Mouse (Mus musculus) layer of hippocampus, adult 2 months (tissue): ENCODE measurements around the gene Lhpp. TPM values are rescaled to one million over a fixed set of nuclear protein-coding genes. Genes with fewer than 3 reads are reported as not detected.

Source experiments
- DNase-seq, 2 experiments: peaks; one replicate each; pipeline ENCODE4 v3.0.0; 2022; ENCODE audit warnings: low spot score in 2 of 2
- H3K27ac ChIP-seq: fragments of 200-600 bp; 2 replicates; pipeline ENCODE4 v1.8.1; 2022
- H3K4me3 ChIP-seq: fragments of 200-600 bp; 2 replicates; pipeline ENCODE4 v1.8.1; 2022; ENCODE audit warnings: mild to moderate bottlenecking
- CTCF ChIP-seq: fragments of 200-600 bp; conservative IDR thresholded peaks from 2 replicates; pipeline ENCODE4 v1.8.1; 2022; ENCODE audit warnings: antibody characterized with exemption, mild to moderate bottlenecking, moderate library complexity
- total RNA-seq, 2 experiments: library from RNA; stranded (reverse); gene quantifications; 2 replicates each; pipeline ENCODE4 v1.2.3; 2021

Lhpp gene
- total RNA-seq, 2 experiments from 2014 or later: 22.9 to 25.3 TPM

- peak overlapping the region; percentile 89 for H3K27ac ChIP-seq
- no peak for TF ChIP-seq CTCF
Measured at GRCm38 (mm10) chr7:132719570-132719969, 109.1 kb downstream of the Lhpp start.

GRCm38 (mm10) chr7:132720562-132720961 is 110.1 kb downstream of the Lhpp start:
- H3K4me3 ChIP-seq: no peak overlapping the region
- peak in 1 of 2 experiments; percentile 64 for DNase-seq
- TF ChIP-seq CTCF: peak; percentile 28
- peak overlapping the region; percentile 89 for H3K27ac ChIP-seq

More at GRCm38 (mm10) chr7:132719570-132719969, 109.1 kb downstream of the Lhpp start:
- DNase-seq: no peak
- no peak overlapping the region for H3K4me3 ChIP-seq

- DNase-seq: no peak
- TF ChIP-seq CTCF: no peak
- Histone ChIP-seq H3K4me3 (no peak overlapping the region), H3K27ac (peak overlapping the region; percentile 89)
Measured at GRCm38 (mm10) chr7:132722401-132723370, 112.2 kb downstream of the Lhpp start.

GRCm38 (mm10) chr7:132723906-132724305 is 113.5 kb downstream of the Lhpp start:
- Histone ChIP-seq H3K4me3 (no peak overlapping the region), H3K27ac (peak overlapping the region; percentile 89)
- TF ChIP-seq CTCF: no peak
- DNase-seq: no peak

GRCm38 (mm10) chr7:132724501-132725062 is 114.1 kb downstream of the Lhpp start:
- Histone ChIP-seq H3K27ac (peak overlapping the region; percentile 89), H3K4me3 (no peak overlapping the region)
- DNase-seq: no peak
- TF ChIP-seq CTCF: no peak

GRCm38 (mm10) chr7:132726106-132726861 is 115.8 kb downstream of the Lhpp start:
- no peak for DNase-seq
- no peak for TF ChIP-seq CTCF
- Histone ChIP-seq H3K4me3 (no peak overlapping the region), H3K27ac (peak overlapping the region; percentile 61)

GRCm38 (mm10) chr7:132729093-132729831 is 118.8 kb downstream of the Lhpp start:
- no peak for DNase-seq
- no peak for TF ChIP-seq CTCF

GRCm38 (mm10) chr7:132730510-132730909 is 120.1 kb downstream of the Lhpp start:
- no peak for TF ChIP-seq CTCF
- peak overlapping the region; percentile 78 for H3K27ac ChIP-seq
- H3K4me3 ChIP-seq: no peak overlapping the region
- no peak for DNase-seq

More at GRCm38 (mm10) chr7:132729093-132729831, 118.8 kb downstream of the Lhpp start:
- H3K4me3 ChIP-seq: no peak overlapping the region
- peak overlapping the region; percentile 78 for H3K27ac ChIP-seq

- DNase-seq: peak in 1 of 2 experiments; percentile 33
Measured at GRCm38 (mm10) chr7:132731558-132731957, 121.1 kb downstream of the Lhpp start.

GRCm38 (mm10) chr7:132732136-132732789 is 121.8 kb downstream of the Lhpp start:
- Histone ChIP-seq H3K27ac (peak overlapping the region; percentile 78), H3K4me3 (no peak overlapping the region)
- DNase-seq: no peak
- TF ChIP-seq CTCF: no peak

More at GRCm38 (mm10) chr7:132731558-132731957, 121.1 kb downstream of the Lhpp start:
- peak overlapping the region; percentile 78 for H3K27ac ChIP-seq
- no peak for TF ChIP-seq CTCF
- no peak overlapping the region for H3K4me3 ChIP-seq

GRCm38 (mm10) chr7:132733521-132733920 is 123.1 kb downstream of the Lhpp start:
- no peak for DNase-seq
- TF ChIP-seq CTCF: no peak
- H3K4me3 ChIP-seq: no peak overlapping the region
- H3K27ac ChIP-seq: peak overlapping the region; percentile 79

GRCm38 (mm10) chr7:132734222-132734621 is 123.8 kb downstream of the Lhpp start:
- Histone ChIP-seq H3K4me3 (no peak overlapping the region), H3K27ac (peak overlapping the region; percentile 79)
- no peak for DNase-seq
- no peak for TF ChIP-seq CTCF
